Mouse (Mus musculus) neural tube, embryonic 10.5 days (tissue): ENCODE measurements around the gene Gm21746.
"Not testable (repeated sequence)": the region's sequence is repeated elsewhere in the genome, so short reads cannot be mapped to it uniquely, and the experiment has no call there.

Source experiments
- DNase-seq: peaks from one replicate; pipeline ENCODE4 v3.0.0-alpha.2; 2017; ENCODE audit warnings: low spot score; ENCODE audit errors: extremely low spot score

Gm21746 gene

GRCm38 (mm10) chrY:6237895-6238294 lies at the start of gene Gm21746:
Gene Gm21746 (minus strand): TSS chrY:6237995.
- not testable (repeated sequence) for DNase-seq

- DNase-seq = not testable (repeated sequence)
Observed at GRCm38 (mm10) chrY:6266798-6267197, 29.0 kb upstream of the Gm21746 start, which contains the start of gene Gm20873. Gene Gm20873 (plus strand): TSS chrY:6267098.
